Mouse (Mus musculus): ENCODE measurements at regions not wholly inside any gene's neighbourhood (a gene's known extent, or its start where the extent isn't known, plus 50 kb on each side); places are given as distances from the start of the nearest gene placed in this dataset.

- DNase-seq (ENCODE audit: low spot score in 2 of 2): no peak
These were observed 3344.8 kb upstream of the Gm6569 start for GRCm38 (mm10) chr15:70489548-70489947.

GRCm38 (mm10) chr15:70507046-70507818 lies 3327.1 kb upstream of the Gm6569 start:
- DNase-seq (ENCODE audit: low spot score in 2 of 2): no peak
- intact Hi-C loops (cut with DNase I): no loop called here

More at GRCm38 (mm10) chr15:70489548-70489947, 3344.8 kb upstream of the Gm6569 start:
- intact Hi-C loops (cut with DNase I): no loop called here

- DNase-seq (ENCODE audit: low spot score in 2 of 2): no peak
- intact Hi-C loops (cut with DNase I): no loop called here
These were observed 3313.8 kb upstream of the Gm6569 start for GRCm38 (mm10) chr15:70520551-70520950.

GRCm38 (mm10) chr15:70554773-70555582 lies 3279.4 kb upstream of the Gm6569 start:
- DNase-seq (ENCODE audit: low spot score in 2 of 2): no peak

GRCm38 (mm10) chr15:70555583-70555894 lies 3278.8 kb upstream of the Gm6569 start:
- DNase-seq (ENCODE audit: low spot score in 2 of 2): no peak
- intact Hi-C loops (cut with DNase I): no loop called here

More at GRCm38 (mm10) chr15:70554773-70555582, 3279.4 kb upstream of the Gm6569 start:
- intact Hi-C loops (cut with DNase I): no loop called here

GRCm38 (mm10) chr15:70594295-70594694 lies 3240.1 kb upstream of the Gm6569 start:
- DNase-seq (ENCODE audit: low spot score in 2 of 2): no peak
- intact Hi-C loops (cut with DNase I): no loop called here

GRCm38 (mm10) chr15:70600762-70601489 lies 3233.4 kb upstream of the Gm6569 start:
- no peak for DNase-seq (ENCODE audit: low spot score in 2 of 2)
- intact Hi-C loops (cut with DNase I): no loop called here

- DNase-seq (ENCODE audit: low spot score in 2 of 2): no peak
- intact Hi-C loops (cut with DNase I): no loop called here
These were observed 3229.1 kb upstream of the Gm6569 start for GRCm38 (mm10) chr15:70605251-70605650.

GRCm38 (mm10) chr15:70606896-70607295 lies 3227.5 kb upstream of the Gm6569 start:
- DNase-seq (ENCODE audit: low spot score in 2 of 2): peak; percentile 9 to 17
- intact Hi-C loops (cut with DNase I): no loop called here

GRCm38 (mm10) chr15:70618131-70618674 lies 3216.2 kb upstream of the Gm6569 start:
- no peak for DNase-seq (ENCODE audit: low spot score in 2 of 2)
- intact Hi-C loops (cut with DNase I): no loop called here

GRCm38 (mm10) chr15:70641051-70641552 lies 3193.3 kb upstream of the Gm6569 start:
- intact Hi-C loops (cut with DNase I): no loop called here
- peak in 1 of 2 experiments; percentile 0 for DNase-seq (ENCODE audit: low spot score in 2 of 2)

GRCm38 (mm10) chr15:70644447-70645202 lies 3189.7 kb upstream of the Gm6569 start:
- intact Hi-C loops (cut with DNase I): no loop called here
- DNase-seq (ENCODE audit: low spot score in 2 of 2): no peak

- DNase-seq (ENCODE audit: low spot score in 2 of 2): no peak
- intact Hi-C loops (cut with DNase I): no loop called here
These were observed 3158.8 kb upstream of the Gm6569 start for GRCm38 (mm10) chr15:70675549-70675948.

- DNase-seq (ENCODE audit: low spot score in 2 of 2): no peak
These were observed 3129.8 kb upstream of the Gm6569 start for GRCm38 (mm10) chr15:70704547-70704946.

GRCm38 (mm10) chr15:70713736-70714135 lies 3120.6 kb upstream of the Gm6569 start:
- DNase-seq (ENCODE audit: low spot score in 2 of 2): no peak
- intact Hi-C loops (cut with DNase I): no loop called here

More at GRCm38 (mm10) chr15:70704547-70704946, 3129.8 kb upstream of the Gm6569 start:
- intact Hi-C loops (cut with DNase I): no loop called here

GRCm38 (mm10) chr15:70727361-70727885 lies 3106.9 kb upstream of the Gm6569 start:
- intact Hi-C loops (cut with DNase I): no loop called here
- no peak for DNase-seq (ENCODE audit: low spot score in 2 of 2)

GRCm38 (mm10) chr15:70727956-70728355 lies 3106.4 kb upstream of the Gm6569 start:
- DNase-seq (ENCODE audit: low spot score in 2 of 2): no peak

GRCm38 (mm10) chr15:70744239-70744638 lies 3090.1 kb upstream of the Gm6569 start:
- no peak for DNase-seq (ENCODE audit: low spot score in 2 of 2)
- intact Hi-C loops (cut with DNase I): no loop called here

More at GRCm38 (mm10) chr15:70727956-70728355, 3106.4 kb upstream of the Gm6569 start:
- intact Hi-C loops (cut with DNase I): no loop called here

GRCm38 (mm10) chr15:70764045-70764444 lies 3070.3 kb upstream of the Gm6569 start:
- peak in 1 of 2 experiments; percentile 2 for DNase-seq (ENCODE audit: low spot score in 2 of 2)
- intact Hi-C loops (cut with DNase I): no loop called here
